Mouse (Mus musculus) embryo, embryonic 11.5 days (tissue): ENCODE results near the gene Brd7.

ENCODE experiments used
- DNase-seq: peaks from one replicate; pipeline ENCODE4 v3.0.0-alpha.2; 2012; ENCODE audit warnings: low read depth, low spot score

Gene Brd7

DNA sequence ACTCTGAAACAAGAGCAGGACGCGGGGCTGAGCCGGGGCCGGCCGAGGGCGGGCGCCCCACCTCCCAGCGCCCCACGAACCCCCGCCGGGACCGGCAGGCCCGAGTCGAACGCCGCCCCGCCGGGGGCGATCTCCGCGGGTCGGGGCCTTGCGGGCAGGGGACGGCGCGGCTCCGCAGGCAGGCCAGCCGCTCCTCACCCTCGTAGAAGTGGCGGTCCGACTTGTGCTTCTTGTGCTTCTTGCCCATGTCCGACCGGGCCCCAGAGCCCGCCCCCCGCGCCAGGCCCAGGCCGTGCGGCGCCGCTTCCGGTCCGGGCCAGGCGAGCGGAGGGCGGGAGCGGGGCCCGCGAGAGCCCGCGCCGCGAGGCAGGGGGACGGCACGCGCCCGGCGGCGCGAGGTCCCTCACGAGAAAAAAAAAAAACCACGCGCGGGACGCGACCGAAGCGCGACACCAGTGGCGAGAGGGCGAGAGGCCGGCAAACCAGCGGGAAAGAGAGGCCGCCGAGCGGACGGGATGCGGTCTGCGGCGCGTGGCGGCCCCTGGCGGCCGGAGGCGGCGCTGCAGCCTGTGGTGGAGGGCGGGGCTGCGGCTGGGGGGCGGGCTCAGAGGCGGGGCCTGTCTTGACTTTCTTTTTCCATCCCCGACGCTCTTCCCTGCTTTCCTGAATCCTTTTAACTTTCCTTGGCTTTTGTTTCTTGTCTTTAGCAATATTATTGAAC is at the start of gene Brd7:
Gene Brd7, minus strand, starts transcription at position 487 of the 721 bp plus-strand sequence.
- DNase-seq, result peak; percentile 68

DNA sequence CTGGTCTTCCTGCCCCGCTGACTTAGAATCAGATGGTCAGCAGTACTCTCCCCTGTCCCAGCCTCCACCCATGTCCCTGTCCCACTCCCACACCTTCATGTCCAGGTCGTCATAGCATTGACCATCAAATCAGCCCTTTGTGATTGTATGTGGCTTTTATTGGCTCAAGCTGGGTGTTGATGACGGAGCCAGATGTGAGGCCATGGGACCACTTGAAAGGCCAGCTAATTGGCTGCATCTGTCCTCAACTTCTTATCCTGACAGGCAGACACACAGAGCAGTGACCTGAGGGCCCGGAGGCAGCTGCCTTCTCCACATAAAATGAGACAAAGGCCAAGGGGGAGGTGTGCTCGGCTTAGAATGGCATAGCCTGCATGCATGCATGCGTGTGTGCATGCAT is 49.5 kb upstream of the Brd7 start:
- DNase-seq, result no peak

DNA sequence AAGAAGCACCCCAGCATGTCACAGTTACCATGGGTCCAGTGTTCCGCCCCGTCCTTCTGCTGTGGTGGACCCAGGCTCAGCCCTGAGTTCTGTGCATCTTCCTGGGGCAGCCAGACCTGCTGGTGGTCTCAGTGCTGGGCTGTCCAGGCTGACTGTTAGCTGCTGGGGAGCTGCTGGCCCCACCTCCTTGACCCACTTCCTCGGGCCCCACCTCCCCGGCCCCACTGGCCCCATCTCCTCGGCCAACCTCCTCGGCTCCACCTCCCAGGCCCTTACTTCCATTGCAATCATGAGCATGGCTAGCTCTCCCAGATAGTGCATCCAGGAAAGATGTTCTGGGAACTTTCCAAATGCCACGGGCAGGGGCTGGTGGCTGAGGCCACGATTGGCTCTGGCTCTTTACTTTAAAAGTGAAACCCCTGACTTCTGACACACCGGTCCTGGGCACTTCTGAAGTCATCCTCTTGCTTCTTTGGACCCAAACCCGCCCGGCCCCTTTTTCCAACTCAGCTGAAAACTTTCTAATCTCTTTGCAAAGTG is 47.5 kb upstream of the Brd7 start:
- DNase-seq, result no peak

DNA sequence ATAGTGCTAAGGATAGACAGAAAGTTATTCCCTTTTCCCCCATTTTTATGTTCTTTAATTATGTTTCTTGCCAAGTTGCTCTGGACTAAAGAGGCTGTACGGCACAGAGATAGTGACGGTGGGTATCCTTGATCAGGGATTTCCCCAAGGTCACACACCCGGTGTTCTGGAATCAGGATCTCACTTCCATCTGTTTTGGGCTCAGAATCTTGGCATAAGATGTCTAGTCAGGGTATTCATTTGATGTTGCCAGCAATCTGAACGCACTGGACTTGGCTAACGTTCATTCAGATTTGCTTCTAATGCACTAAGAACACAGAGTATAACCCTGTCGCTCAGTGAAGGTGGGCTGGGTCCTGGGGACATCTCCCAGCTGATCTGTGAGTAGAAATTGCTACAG is 45.7 kb upstream of the Brd7 start:
- no peak for DNase-seq

DNA sequence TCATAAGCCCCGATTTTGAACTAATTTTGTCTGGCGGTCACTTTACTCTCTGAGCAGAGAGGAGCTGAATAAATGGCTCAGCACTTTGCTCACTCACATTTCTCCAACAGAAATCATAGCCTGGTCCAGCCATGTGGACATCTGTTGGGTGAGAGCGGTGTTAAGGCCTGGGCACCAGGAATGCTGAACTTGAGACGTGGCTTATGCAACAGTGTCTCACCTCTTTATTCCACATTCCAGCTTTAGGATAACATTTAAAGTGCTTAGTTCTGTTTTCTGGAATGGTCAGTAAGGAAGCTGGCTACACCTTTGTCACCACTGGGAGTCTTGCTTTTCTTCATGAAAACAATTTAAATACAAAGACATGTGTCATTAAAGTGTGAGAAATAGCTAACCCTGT is 36.1 kb upstream of the Brd7 start:
- no peak for DNase-seq

DNA sequence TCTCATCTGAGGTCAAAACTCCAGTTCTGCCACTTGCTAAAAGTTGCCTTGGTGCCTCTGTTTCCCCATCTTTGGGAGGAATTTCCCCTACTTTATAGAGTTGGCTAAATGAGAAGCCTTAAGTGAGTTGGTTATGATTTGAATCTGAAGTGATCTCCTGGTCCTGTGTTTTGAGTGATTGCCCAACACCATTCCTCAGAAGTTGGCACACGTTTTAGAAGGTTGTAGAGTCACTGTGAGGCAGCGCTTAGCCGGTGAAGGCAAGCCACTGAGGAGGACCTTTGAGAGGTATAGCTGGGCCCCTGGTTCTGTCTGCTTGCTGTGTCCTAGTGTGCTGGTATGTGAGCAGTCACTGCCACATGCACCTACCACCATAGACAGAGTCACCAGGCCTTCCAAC is 31.3 kb upstream of the Brd7 start:
- no peak for DNase-seq

DNA sequence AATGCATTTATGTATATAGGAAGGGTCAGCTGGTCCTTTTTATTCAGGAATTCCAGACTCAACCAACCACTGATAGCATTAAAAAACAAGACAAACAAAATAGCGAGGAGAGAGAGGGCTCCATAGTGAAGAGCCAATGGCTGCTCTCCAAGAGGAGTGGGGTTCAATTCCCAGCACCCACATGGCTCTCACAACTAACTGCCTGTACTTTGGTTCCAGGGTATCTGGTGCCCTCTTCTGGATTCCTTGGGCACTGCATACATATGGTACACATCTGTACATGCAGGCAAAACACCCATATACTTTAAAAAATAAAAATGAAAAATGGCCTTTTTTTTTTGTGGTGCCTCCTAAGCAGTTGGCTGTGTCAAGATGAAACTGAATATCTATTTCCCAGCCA is 28.8 kb upstream of the Brd7 start:
- no peak for DNase-seq

DNA sequence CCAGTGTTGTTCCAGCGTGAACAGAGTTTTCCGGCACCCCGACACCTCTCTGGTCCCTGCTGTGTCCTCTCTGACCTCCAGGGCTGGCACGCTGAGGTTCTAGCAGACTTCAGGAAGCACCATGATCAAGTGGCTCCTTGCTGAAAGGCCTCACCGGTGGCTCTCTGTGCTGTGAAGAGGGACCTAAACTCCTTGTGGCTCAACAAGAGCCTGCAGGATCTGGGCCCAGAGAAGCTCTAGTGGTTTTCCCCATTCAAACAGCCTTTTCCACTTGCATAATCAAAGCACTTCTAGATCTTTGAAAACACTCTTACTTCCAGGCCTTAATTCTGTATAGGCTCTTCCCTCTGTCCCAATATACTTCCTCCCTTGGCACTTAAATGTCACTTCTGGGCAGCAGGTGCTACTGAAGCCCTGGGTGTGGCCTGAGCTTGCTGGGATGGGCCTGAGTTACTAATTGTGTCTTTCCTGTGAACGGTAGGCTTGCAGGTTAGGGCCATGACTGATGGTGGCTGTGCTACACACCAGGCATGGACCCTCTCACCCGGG is 26.8 kb upstream of the Brd7 start:
- DNase-seq, result no peak

DNA sequence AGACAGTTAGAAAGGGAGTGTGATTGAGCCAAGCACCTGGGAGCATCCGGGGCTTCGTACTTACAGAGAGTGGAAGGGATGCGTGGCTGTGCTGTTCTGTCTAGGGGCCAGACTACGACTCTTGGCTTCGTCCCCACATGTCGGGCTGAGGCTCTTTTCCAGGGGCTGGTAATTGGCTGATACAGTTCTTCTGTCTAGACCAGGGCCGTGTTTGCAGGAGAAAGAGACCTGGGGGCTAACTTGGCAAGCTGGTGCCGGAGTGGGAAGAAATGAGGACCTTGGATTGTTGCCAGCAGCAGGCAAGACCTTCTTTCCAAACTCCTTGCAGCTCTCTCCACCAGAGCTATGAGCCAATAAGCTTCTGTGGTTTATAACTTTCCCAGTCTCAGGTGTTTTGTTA is 25.9 kb upstream of the Brd7 start:
- DNase-seq, result no peak

DNA sequence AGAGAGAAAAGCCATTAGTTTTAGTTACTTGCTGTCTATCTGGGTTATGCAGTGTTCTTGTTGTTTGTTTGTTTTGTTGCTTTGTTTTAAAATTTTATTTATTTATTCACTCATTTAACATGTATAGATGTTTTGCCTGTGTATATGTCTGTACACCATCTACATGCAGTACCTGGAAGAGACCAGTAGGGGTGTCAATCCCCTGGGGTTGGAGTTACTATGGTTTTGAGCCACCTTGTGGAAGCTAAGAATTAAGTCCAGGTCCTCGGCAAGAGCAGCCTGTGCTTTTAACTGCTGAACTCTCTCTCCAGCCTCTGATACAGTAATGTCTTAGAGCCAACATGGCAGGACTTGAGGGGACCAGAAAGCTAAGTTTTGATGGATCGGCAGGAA is 21.2 kb upstream of the Brd7 start:
- DNase-seq, result no peak

DNA sequence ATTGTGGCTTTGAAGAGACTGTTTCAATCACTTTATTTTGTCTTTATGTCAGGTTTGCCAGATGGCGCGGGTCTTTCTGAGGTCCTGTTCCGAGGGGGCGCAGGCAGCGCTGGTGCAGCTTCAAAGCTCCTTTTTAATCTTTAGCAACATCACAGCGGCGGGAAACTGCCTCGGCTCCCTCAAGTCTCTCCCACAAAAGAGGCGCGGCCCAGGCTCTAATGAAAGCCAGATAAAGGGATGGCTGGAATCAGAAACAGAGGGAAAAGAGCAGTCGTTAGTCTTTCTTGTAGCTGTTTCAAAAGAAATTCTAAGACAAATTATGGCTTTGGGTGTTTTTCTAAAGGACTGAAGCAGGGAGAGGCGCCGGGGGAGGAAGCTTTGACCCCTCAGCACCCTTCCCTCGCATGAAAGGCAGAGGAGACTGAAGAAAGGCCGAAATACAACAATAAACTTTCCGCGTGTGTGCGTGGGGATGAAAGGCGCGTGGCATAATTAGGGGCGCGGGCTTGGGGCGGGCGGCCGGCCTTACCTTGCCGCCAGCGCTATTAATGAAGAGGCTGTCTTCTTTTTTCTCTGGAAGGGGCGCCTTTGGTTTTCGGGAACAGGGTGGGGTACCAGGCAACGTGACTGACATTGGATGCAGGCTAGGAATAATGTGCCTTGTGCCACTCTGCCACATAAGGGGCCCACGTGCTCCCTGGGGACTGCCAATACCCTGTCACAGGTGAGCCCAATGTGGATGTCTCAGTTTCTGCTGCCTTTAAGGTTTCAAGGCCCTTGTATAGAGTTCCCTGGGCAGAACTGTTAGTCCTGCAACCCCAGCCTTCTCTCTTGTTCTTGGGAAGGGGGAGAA is 20.5 kb upstream of the Brd7 start:
- no peak for DNase-seq

DNA sequence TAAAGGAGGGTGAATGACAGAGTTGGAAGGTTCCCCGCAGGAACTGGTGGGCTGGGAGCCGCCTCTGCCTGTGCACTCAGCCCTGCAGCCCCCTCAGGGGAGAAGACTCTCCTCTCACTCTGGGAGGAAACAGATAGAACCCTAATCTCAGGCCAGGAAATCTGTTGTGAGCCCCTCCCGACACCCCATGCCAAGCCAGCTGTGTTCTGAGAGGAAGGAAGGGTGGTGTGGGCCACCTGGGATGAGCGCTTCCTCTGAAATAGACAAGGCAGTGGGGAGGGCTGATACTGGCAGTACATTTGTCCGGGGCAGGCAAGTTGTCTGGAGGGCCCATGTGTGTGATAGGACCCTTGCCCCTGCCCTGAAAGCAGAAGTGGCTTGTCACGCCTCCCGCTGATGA is 18.5 kb upstream of the Brd7 start:
- no peak for DNase-seq

DNA sequence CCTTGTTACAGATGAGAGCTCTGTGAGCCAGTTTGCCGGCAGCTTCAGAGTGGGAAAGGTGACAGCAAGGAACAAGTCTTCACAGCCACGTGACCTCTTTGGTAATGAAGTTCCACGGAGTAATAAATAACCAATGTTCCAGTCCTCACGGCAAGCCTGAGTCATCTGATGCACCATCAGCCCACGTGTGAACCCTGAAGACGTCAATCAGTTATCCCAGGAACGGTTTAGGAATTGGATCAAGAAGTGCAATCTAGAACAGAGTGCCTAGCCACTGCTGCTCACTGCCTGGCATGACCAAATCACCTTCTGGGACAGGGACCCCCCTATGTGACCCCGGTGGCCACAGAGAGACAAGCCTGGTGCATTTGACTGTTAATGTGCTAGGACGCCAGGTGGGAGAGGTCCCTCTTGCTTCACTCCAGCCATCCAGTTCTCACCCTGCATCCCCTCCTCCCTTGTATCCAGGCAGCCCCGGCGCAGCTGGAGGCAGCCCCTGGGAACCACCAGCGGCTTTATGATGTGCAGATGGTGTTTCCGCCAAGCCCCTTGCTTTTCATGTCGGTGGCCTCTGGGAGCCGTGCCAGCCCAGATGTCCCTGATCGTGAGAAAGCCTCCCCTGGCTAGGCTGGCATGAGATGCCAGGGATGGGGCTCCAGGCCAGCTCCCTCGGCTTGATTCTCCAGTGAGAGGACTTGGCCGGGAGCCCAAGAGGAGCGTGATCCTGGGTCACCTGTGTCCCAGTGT is 15.0 kb upstream of the Brd7 start:
- no peak for DNase-seq

DNA sequence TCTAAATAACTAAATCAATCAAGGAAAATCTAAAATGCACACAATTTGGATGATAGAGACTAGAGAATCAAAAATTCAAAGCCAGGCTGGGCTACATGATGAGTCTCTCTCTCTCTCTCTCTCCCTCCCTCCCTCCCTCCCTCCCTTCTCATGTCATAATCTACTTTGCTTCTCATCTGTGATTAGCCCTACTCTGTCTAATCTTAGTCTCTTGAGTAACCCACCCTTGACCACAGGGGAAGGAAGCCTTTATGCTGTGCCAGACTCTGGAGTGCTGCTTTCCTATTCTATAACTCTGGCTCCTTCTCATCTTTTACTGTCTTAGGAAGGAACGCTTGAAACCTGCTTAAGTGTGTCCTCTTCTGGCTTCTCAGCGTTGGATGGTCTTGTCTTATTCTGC is 9.5 kb upstream of the Brd7 start:
- DNase-seq, result no peak

DNA sequence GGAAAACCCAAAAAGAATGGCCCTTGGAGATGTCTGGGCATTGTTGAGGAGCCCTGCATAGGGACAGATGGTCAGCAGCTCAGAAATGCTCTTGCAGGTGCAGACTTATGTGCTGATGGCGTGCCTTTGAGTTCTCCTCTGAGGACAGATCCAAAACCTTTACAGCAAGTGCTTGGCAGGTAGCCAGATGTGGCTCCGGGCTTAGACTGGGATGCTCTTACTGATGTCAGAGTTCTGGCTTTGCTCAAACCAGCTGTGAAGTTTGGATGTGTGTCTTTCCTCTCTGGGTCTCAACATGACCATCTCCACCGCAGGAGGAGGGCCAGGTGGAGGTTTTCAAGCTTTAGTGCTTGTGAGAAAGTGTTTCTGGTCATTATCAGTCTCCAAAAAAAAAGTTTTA is 7.8 kb upstream of the Brd7 start:
- DNase-seq, result no peak

DNA sequence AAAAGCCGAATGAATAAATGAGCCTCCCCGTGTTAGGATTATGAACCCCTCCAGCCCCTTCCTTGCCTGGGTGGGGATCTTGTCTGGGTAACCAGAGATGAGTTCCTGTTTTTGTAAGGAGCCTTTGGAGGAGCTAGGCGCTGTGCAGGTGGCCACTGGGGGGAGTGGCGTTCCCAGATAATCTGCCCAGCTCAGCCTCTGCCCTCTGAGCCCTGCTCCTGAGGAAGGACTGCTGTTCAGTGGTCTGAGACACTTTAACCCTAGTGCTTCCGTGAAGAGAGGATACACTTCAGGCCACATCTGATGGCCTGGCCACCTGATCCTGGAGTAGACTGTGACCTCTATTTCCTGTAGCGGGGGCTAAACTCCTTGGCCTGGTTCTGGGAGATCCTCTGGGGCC is 7.2 kb upstream of the Brd7 start:
- DNase-seq, result no peak

DNA sequence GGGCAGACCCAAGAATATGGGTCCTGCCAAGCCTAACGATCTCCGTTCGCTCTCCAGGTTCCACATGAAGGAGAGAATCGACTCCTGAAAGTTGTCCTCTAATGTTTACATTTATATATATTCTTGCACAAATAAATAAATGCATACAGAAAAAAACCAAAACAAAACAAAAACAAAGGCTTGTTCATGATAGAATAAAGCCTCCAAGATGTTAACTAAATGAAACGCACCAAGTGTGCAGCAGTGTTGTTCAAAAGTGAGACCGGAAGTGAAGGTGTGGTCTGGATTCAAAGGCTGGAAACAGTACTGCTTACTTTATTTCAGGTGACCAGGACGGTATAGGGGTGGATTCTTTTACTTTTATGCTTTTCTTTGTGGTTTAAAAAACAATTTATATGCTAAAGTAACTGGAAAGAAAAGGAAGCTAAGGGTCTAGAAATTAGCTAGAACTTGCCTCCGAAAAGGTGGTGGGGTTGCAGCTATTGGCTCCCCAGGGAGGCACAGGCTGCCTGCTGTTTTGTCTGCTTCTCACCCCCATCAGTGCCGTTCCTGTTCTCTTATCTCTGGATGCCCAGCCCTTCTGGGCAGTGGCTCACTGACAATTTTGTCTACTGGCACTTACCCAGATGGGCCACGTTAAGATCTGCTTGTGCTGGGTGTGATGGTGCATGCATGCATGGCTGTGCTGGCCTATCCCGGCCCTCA is 604 bp upstream of the Brd7 start:
- no peak for DNase-seq

DNA sequence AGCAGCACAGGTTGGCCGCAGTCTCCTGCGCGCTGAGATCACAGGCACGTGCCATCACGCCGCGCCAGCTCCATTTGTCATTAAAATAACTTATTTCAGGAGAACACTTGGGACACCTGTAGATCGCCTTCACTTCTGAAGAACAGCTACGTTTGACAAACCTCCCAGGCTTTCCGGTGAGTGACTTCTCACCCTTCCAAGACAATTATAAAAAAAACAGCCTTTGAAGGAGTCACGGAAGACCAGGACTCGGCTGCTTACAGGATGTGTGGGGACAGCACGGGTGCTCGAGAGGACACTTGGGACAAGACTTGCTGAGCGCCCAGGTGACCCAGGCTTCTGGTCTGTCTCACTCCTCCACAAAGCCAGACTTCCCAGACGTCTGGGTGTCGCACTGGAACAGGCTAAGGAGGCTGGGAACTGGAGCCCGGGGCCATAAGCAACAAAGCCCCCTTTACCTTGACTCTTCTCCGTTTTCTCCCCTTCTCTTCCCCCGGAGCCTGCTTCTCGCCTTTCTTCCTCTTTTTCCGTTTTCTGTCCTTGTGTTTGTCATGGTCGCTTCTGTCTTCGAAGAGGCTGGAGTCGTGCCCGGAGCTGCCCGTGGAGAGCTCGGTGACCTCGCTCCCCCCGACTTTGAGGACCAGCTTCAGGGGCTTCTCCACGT is 818 bp downstream of the Brd7 start:
- no peak for DNase-seq

DNA sequence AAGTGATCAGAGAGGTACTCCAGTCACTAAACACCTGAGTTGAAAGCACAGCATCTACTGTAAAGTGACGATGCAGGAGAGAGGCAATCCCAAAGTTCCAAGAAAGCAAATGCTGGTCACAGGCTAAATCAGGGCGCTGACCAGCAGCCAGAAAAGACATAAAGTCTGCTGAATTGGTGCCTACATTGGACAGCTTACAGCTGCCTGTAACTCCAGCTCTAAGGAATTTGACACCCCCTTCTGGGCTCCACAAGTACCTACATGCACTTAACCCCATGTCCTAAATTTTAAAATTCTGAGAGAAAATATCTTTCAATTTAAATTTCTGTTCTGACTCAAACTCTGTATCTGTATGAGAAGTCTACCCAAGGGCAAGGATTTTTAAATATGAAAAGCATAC is 2.0 kb downstream of the Brd7 start:
- DNase-seq, result no peak

DNA sequence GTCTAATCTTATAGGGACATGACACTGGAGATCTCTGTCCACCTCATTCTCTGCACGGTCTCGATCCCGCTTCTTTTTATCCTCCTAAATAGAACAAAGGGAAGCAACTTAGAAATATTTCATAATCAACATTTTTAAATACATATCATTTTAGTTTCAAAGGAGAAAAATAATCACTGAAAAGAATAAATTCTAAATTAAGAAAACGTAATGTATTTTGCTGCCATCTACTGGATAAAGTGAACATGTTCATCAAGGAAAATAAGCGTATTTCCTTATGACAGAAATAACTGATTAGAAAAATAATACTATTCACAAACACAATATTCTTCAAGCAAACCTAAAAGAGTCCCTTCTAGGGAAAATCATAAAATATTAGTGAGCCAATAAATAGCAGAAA is 4.0 kb downstream of the Brd7 start:
- DNase-seq, result no peak
